Mouse (Mus musculus): Measurements from ENCODE around the gene Tnnt1. TPM values are rescaled to one million over a fixed set of nuclear protein-coding genes. Genes with fewer than 3 reads are reported as not detected.

Tnnt1 gene
- total RNA-seq, 2 experiments from 2014 or later, result 17.3 to 93.6 TPM

GRCm38 (mm10) chr7:4521231-4522003 is 5.2 kb upstream of the Tnnt1 start:
- DNase-seq, result no peak

GRCm38 (mm10) chr7:4518487-4518886 is 2.3 kb upstream of the Tnnt1 start:
- no peak for DNase-seq

DNA sequence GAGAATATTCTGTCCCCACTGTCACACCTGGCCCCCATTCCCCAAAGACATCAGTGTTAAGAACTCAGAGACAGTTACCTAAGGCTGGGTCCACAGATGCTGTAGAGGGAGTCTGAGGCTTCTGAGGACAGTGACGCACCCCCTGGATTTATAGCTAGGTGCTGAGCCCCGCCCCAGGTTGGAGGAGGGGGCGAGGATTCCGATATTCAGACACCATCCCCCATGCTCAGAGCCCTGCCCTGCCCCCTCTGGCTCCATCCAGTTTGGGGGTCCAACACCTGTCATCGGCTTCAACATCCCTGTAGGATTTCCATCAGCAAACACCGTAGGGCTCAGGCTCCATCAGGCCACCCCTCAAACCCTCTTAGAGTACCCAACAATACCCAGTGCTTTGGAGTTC is 329 bp downstream of the Tnnt1 start:
- DNase-seq, result no peak

DNA sequence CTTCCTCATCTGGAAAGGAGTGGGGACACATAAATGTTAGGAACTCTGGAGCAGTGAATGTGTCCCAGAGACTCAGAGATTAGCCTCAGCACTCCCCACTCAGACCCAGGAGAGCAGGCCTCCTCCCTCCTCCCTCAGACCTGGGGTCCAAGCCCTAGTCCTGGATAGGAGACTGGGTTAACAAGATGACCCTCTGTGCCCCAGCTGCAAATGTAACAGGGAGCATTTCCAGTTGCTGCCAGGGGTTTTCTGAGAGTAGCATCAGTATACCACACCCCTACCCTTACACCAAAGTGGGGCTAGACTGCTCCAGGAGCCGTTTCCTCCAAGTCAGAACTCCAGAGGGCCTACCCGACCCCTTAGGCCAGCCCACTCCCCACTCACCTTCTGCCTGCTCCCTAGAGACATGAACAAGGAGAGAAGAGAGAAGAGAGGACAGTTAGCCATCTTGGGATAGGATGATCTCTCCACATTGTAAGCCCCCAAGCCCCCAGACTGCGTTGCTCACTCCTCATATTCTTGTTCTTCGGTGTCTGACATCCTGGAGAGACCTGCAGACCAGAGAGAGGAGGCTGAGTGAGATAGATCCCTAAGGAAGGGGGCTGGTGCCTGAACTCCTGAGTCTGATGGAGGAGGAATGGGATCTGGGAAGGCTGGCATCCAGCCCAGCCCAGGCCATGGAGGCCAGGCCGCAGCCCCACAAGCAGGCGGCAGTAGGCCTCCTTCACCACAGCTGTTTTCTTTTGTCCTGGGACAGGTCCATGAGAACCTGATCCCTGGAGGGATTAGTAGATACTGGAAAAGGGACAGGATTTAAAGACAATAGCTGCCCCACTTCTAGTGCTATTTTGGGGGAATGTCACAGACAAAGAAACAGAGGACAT is 2.1 kb downstream of the Tnnt1 start:
- no peak for DNase-seq

DNA sequence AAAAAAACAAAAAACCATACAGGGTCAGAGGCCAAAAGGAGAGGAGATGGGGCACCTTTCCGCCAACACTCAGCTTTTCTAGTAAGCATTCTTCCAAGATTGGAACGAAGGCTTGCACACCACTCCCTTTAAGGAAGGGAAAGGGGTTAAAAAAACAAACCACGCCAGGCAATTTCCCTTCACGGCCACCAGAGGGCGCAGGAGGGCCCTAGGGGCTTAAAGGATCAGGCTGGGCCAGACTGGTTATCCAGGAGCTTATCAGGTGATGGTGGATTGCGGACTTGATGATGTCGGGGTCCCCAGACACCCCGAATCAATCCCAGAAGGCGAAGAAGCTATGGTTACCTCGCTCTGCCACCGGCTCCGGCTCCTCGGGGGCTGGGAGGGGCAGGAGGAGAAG is 2.9 kb downstream of the Tnnt1 start:
- DNase-seq, result peak; percentile 60

DNA sequence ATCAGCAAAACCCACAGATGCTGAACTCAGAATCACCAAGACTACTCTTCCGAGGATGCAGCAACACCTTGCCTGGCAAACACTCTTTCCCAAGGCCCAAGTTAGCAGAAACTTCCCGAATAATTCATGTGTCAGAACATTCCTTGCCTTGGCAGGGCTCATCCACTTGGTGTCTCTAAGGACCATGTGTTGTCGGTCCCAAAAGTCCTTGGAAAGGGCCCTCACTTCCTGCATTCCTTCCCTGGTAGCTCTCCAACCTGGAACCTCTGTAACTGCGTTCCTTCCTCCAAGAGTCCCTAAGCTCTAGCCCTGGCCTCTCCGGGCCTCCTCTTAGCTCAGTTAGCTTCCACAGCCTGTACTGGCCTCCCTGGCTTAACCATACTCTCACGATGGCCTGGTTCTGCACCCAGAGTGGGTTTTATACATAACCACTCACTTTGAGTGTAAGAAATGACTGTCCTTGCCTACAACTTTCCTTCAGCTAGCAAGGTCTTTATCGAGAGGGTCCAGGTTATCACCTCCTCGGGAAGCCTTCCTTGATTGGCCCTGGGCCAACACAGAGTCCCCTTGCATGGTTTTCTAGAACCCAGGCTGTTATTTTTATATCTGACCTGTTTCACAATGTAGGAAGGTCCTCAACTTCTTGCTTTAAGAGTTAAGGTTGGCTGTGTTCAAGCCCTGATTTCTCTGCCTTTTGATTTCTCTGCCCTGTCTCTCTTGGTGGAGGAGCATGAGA is 4.5 kb downstream of the Tnnt1 start:
- peak; percentile 23 for DNase-seq

- DNase-seq, result peak; percentile 82
Measured at GRCm38 (mm10) chr7:4509863-4510608, 6.1 kb downstream of the Tnnt1 start.

DNA sequence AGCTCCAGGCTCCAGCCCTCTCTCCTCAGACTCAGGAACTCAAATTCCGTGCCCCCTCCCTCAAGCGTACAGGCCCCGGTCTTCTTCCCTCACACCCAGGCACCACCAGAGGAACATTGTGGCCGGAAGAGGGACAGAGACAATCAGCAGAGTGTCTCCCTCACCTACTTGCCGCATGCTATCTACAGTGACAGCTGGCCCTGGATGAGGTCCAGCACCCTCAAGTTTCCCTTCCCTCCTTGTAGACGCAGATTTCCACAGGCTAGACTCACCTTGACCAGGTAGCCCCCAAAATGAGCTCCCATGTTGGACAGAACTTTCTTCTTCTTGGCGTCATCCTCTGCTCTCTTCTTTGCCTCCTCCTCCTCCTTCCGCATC is 7.5 kb downstream of the Tnnt1 start:
- DNase-seq, result no peak

GRCm38 (mm10) chr7:4508062-4508738 is 8.0 kb downstream of the Tnnt1 start:
- no peak for DNase-seq

- DNase-seq, result no peak
Measured at GRCm38 (mm10) chr7:4507220-4507619, 9.0 kb downstream of the Tnnt1 start.

DNA sequence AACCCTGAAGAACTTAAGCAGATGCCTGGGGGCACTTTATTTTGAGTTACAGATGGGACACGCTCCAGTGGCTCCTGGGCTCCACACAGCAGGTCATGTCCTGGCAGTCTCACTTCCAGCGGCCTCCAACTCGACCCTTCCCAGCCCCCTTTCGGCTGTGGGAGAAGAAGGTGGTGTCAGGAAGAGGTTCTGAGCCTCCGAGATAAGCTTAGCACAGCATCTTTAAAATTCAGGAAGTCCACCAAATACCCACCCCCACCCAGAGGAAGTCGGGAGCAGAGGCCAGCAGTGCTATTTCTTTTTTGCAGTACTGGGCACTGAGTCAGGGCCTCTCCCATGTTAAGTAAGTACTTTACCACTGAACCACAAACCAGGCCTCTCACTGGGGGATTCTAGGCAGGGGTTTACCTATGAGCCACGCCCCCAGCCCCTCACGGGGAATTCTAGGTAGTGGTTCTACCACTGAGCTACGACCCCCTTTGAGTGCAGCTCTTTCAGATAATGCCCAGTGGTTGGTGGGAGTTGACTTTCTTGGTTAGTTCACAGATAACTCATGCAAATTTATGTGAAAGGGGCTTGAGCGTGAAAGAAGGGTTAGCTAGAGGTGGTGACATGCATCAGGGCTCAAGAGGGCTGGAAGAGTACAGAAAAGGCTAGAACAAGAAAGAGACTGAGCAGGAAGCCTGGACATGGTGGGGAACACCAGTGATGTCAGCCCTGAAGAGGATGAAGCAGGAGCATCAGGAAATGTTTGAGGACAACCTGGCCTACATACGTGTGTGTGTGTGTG is 11.3 kb downstream of the Tnnt1 start:
- DNase-seq, result no peak

DNA sequence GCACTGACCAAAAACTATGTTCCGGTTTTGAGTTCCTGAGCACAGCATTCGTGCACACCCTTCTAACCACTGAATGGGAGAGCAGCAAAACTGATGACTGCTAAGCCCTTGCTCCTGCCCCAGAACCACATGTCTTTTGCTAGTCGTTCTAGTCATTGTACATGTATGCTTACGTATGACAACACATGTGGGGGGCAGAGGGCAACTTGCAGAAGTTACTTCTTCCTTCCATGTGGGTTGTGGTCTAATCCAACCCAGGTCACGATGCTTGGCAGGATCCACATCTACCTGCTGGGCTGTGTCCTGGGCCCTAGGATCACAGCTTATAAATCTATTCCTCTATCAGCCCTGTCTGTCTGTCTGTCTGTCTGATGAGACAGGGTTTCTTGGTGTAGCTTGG is 12.3 kb downstream of the Tnnt1 start:
- DNase-seq, result no peak

DNA sequence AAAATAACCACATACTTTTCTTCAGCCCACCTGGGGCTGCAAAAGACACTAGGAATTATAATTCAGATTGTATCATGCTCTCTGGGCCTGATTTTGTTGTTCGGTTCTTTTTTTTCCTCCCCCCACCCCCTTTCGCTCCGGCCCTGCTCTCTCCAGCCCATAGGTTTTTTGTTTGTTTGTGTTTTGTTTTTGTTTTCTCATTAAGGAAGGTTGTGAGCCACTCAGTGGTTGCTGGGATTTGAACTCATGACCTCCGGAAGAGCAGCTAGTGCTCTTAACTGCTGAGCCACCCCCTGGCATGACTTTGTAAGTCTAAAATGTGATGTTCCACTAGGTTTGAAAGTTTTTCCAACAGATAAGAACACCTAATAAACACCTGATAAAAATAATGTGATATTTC is 13.1 kb downstream of the Tnnt1 start:
- no peak for DNase-seq

GRCm38 (mm10) chr7:4502421-4503090 is 13.6 kb downstream of the Tnnt1 start:
- DNase-seq, result peak; percentile 59

DNA sequence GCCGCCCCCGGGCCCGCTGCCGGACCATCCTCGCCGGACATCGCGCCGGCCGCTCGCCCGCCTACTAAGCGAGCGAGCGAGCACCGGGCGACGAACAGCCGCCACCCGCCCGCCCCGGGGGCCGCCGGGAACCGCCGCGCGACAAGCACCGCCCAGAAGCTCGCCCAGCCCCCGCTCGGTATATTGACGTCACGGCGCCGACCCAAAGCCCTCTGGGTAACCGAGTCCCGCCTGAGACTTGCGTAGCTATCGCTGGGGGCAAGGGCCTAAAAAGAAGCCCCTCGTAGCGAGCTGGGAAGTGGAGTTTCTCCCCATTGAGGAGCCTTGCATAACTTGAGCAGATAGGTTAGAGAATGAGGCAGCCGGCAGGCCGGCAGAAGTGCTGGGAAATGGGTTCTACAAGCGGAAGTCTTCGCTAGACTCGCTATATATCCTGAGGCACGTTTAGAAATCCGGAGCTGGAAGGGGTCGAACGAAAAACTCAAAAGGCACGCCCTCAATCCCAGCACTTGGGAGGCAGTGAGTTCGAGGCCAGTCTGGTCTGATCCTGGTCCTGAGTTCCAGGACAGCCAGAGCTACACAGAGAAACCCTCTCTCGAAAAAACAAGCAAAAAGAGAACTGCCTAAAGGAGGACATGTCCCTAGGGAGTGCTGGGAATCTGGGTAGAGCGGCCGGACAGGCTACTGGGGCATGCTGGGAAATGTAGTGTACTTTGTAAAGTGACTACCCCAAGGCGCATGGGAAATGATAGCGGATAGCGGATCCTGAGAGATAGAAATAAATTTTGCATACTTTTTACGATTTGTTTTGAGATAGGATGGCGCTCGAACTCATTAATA is 14.4 kb downstream of the Tnnt1 start, which contains the start of gene Ppp1r12c:
Gene Ppp1r12c (minus strand): TSS at position 123 of the 840 bp plus-strand sequence.
- DNase-seq, result peak; percentile 98

DNA sequence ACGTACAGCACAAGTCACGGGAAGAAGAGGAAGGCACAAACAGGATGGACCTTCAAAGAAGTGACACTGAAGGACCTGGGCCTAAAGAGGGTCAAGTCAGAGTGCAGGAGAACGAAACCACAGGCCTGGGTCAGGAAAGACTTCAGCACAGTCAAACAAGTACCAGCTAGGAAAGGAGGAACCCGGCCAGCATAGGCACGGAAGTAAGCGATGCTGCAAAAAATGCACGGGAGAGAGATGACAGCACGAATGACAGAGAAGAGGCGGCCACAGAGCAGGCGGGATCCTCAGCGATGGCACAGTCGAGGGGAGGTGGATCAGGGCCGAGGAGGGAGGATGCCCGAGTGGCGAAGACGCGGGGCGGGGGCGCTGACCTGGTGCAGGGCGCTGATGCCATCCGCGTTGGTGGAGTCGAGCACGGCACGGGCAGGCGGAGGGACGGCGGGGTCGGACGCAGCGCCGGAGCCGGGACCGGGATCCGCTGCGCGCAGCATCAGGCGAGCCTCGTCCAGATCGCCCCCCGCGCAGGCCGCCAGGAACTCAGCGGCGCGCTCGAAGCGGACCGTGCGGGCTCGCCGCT is 15.2 kb downstream of the Tnnt1 start:
- peak; percentile 67 for DNase-seq

- DNase-seq, result no peak
Measured at GRCm38 (mm10) chr7:4499034-4499433, 17.1 kb downstream of the Tnnt1 start.

DNA sequence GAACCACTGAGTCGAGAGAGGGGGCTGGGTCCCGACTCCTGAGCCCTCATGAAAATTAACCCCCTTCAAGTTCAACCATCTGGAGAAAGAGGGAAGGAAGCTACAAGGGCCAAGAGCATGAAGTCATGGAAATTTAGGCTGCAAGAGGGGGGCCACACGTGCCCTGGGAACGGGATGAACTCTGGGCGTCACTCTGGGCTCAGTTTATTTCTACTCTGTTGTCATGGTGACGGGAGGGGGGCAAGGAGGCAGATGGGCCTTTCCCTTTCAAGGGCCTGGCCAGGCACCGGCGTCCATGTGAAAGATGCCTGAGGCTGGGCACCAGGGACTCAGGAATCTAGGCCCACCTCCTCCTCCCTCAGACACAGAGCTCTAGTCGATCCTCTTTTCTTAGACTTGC is 17.9 kb downstream of the Tnnt1 start:
- DNase-seq, result peak; percentile 57

Measured in adrenal gland, postnatal 10 days (tissue).